Mouse (Mus musculus): Measurements from ENCODE around the gene Tmem140.

Gene Tmem140

DNA sequence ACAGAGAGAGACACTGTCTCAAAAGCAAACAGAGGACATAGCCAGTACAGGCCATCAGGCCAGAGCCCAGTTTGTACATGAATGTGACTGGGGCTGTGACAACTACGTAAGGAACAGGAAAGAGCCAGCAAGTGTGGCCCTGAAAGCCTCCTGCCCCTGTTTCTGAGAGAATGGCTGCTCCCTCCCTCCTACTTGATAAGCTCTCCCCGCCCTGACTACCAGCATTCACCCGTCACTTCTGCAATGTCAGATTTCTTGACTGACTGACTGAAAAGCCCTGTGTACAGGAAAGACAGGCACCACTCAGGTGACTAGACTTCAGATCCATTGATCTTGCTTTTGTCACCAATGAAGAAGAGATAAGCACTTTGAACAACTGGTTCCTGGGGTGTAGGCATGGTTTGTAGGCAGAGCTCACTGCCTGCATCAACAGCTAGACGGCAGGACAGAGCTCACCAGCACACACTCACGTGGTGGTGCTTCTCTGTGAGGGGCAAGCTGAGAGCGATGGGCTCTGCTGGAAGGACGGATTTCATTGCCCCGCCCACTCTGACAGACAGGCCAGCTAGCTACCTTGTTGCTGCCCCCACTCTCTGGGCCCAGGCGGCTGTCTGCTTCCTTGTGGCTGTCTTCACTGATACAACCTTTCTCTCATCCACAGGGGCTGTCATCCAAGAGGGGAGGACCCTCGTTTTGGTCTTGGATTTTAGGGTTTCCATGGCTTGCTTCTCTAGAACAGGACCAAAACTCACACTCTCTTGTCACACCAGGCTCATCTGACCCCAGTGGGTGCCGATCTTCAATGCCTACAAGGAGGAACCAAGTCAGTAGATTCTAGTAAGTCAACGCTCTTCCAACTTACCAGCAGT is 13.3 kb downstream of the Tmem140 start:
- DNase-seq (ENCODE audit: low spot score in 2 of 2): no peak

DNA sequence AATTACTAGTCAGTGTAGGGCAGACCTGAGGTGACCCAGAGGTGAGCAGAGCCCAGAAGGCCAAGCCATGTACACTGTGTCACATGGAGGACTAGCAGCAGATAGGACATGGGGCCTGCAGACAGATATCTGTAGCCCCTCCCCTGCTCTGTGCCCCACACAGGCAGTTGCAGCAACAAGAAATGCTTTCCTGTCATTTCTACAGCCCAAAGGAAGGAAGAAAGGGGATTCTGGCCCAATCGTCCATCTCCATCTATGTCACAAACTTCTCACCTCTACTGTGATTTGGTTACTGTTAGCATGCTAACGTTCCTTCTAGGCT is 13.8 kb downstream of the Tmem140 start:
- DNase-seq (ENCODE audit: low spot score in 2 of 2): no peak

DNA sequence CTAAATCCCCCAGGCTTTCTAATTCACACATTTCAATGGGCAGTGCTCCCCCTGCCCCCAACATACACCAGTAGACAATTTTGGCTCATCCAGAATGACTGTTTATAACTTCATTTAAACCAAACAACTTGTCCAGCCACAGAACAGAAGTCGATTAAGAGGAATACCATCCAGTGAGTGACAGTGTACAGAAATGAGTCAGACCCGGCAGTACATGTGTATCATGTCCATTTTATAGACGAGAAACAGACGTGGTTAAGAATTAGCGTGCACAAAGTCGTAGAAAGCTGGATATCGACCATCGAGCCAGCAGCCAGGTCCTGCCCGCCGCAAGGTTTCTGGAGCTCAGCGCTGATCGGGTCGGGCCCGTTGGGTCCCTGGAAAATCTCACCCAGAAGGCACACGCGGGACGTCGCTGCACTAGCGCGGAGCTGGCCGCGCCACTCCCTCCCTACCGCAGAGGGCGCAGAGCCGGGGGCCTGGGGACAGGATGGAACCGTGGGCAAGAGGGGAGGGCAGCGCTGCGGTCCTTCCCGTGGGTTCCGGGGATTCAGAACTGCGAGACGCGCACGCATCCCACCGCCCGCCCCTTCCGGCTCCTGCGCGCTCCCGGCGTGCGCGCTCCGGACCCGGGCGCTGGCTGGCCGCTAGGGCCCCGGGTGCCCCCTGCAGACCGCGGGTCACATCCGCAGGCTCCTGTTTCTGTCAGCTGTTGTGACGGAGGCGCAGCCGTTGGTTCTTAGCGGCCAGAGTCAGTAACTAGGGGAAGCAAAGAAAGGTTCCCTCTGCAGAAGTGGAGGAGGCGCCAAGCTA is 14.8 kb downstream of the Tmem140 start, which contains the start of gene Cyren:
TSS of gene Cyren (minus strand) at position 552 of the 813 bp plus-strand sequence.
- peak; percentile 95 to 96 for DNase-seq (ENCODE audit: low spot score in 2 of 2)

DNA sequence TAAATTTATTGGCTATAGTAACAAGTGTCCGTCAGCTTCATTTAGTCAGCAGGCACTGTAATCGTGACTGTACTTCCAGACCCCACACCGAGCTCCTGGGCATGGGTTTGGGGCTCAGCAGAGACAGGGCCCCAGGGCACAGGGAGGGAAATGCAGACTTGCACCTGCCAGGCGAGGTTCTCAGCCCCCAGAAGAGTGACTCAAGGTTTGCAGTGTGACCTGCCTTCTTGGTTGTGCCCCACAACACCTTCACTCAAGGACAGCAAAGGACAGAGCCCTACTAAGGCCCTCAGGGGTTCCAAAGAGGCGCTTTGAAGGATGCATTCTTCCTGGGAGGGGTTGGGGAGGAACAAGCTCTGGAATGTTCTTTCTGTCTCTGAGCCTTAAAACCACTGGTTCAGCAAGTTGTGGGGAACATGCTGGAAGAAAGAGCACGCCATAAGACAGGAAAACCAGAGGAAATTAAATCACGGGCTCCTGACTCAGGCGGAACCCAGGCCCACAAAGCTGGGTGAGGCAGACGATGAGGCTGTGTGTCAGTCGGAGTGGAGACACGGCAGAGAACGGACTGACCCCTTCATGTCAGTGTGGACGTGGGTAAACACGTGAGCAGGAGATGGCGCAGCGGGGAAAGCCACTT is 16.3 kb downstream of the Tmem140 start:
- DNase-seq (ENCODE audit: low spot score in 2 of 2): no peak

DNA sequence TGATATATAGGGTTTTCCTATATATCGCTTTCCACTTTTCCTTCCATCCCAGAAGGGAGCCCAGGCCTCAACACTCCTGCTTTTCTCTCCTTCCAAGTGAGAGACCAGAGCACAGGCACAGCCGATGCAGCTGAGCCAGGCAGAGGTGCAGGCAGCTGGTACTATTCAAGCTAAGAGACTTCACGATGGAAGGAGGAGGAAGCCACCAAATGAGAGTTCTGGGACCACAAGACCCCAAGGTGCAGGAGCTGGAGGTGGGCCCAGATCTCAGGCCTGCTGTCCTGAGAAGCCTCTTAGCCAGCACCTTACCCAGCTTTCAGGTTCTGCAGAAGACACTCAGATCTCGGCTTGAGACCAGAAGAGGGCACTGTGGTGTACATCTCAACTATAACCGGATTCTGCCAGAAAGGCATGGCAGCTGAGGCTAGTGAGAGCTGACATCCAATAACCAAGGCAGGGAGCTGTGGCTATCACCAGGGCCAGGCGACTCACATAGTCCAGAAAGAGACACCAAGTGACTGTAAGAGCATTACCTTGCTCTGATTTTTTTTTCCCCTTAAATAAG is 17.0 kb downstream of the Tmem140 start:
- DNase-seq (ENCODE audit: low spot score in 2 of 2): no peak

DNA sequence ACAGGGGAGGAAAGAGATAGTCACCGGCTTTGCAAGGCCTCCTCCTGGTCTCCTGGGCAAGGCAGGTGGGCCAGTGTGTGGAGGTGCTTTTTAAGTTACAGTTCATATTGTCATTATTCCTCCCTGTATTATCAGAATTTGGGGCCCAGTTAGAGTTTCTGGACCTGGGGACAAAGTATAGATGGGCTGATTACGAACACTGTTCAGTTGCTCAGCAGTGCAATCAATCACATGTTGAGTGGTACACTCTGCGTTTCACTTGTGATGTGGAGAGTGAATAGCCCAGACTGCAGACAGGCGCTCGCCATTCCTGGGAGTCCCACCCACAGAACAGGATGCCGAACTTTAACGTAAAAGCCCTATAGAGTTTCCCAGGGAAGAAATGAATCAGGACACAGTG is 21.8 kb downstream of the Tmem140 start:
- DNase-seq (ENCODE audit: low spot score in 2 of 2): no peak

DNA sequence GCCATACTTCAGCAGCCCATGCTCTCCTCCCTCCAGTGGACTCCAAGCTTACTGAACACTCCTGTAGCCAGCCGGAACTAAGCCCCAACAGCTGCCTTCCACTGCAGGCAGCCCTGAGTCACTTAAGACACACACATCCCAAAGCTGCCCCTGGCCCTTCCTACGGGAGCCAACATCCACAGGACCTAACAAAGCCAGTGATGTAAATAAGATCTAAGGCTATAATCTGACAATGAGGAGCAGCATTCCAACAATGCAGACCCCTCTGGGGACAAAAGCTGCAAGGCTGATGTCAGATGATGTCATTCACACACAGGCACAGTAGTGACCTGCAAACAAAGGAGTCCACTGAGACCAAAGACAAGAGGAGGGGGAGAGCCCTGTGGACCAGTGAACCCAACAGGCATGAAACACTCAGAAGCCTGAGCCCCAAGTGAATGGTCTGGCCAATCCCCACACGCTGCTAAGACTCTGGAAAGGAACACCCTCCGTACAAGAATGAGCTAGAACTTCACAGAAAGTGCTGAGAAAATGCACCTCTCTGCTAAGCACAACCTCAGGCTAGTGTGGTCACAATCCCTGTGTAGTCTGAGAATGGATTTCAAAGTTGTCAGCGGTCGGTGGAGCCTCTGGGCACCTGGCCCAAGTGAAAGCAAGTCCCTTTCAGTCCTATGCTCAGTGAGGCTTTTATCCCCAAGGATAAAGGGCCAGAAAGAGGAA is 24.3 kb downstream of the Tmem140 start:
- no peak for DNase-seq (ENCODE audit: low spot score in 2 of 2)

DNA sequence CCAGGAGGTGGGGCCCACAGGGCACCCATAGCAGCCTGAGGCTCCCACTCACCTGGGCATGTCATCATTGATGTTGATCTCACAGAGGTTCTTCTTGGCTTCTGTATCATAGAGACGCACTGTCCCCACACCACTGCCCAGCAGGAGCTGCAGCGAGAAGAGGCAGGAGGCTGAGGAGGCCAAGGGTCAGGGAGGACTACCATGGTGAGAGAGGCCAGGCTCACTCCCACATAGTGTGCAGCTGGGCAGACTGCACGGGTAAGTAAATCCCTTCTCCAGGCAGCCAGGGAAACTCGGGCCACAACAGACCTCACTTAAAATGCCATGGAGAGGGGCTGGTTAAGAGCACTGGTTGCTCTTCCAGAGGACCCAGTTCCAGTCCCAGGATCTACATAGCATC is 26.2 kb downstream of the Tmem140 start:
- no peak for DNase-seq (ENCODE audit: low spot score in 2 of 2)

DNA sequence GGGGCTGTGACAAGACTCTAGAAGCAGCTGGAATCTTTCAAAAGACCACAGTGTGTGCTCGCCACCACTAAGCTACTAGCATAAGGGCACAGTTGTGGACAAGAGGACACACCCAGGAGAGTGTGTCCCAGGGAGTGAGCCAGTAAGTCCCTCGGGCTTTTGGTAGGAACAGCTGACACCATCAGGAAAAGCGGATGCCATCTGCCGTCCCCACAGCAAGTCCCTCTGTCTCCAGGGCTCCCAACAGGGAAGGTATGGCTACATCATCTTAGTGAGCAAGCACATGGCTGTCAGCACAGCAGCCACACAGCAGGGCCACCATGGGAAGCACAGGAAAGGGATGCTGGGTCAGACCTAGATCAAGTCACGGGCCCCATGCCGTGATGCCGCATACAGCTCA is 32.6 kb downstream of the Tmem140 start:
- no peak for DNase-seq (ENCODE audit: low spot score in 2 of 2)

DNA sequence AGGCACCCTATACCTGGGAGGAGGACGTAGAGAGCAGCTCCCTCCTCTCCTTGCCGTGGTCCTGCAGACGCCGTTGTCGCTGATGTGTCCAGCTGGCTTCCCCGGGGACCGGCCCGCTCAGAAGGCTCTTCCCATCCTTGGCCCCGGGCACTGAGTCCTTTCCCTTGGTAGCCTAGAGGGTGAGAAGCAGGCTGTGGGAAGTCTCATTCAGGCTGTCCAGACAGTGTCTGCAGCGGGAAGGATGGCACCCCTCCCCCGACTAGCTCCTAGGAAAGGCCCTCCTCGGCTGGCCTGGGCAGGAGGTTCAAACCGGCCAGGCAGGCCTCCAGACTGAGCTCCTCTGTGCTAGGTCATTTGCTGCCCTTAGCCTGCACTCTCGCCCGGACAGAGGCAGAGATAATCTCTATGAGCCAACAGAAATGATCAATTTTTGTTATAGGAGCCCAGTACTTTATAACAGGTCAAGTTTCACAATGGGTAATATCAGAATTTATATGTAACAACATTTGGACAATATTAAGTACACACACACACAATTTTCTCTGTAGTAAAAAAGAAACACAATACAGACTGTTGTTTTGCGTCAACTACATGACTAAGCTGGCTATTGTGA is 33.3 kb downstream of the Tmem140 start:
- no peak for DNase-seq (ENCODE audit: low spot score in 2 of 2)

DNA sequence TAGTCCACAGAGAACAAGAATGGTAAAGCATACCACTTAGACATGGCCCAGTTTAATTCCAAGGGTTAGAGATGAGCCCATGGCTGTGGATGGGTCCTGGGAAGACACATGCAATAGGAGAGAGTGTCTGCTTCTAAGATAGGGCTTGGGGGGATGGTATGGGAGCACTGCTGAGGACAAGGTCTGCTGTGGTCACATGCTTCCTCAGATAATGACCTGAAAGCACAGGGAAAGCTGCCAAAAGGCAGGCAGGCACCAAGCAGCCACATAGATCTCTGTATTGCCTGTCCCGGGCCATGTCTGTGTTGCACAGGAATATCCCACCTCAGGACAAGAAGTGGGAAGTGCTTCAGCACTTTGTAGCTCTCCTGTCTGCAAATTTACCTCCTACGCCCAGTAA is 36.2 kb downstream of the Tmem140 start:
- DNase-seq (ENCODE audit: low spot score in 2 of 2): no peak

DNA sequence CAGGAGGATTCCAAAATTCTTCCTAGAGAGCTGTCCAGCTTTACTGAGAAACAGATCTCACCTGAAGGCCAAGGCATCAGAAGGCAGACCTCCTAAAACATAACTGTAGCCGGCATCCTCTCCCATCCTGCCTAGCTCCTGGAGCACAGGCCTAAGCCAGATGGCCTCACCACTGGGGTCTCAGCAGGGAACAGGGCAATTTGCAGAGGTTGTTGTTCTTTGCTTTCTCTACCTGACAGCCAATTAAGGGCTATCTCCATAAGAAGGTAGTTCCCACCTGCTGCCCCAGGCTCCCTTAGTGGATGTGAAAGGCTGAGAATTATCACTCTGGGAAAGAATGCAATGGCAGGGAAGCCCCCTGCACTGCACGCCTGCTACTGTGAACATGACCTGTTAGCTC is 38.0 kb downstream of the Tmem140 start:
- DNase-seq (ENCODE audit: low spot score in 2 of 2): no peak

DNA sequence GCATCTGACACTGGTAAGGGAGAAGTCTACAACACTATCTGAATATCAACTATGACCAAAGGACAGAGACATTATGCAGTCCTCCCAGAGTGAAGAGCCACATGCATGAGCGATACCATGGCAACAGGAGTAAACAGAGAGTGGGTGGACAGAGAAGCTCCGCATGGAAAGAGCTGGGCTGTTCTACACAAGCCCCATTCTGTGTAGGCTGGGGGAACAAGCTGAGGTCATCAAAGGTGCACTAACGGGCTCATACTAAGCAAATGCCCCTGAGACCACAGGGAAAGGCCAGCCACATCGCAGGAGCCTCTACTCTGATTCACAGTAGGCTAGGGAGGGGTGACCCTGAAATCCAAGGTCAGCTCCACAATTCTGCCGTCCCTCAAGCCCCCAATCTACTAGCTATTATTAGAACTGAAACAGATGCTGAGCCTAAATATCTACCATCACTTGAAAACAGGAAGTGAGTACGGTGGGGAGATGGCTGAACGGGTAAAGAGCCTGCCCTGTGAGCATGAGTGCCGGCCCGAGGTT is 39.0 kb downstream of the Tmem140 start:
- DNase-seq (ENCODE audit: low spot score in 2 of 2): no peak

DNA sequence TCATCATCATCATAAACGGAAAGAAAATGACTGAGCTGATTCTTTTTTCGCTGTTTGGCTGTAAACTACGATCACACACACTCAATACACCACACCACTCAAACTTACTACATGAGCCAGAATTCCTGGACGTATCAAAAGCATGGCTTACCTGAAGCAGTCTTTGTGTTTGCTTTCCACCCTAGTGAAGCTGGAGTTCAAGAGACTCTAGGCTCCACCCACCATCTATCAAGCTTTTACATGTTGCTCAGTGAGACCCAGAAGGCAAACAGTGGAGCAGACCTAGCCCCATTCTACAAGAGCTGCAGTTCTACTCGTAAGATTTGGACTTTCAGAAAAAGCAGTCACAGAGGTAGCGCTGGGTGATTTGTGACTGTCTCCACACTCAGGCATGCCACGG is 39.6 kb downstream of the Tmem140 start:
- DNase-seq (ENCODE audit: low spot score in 2 of 2): no peak

DNA sequence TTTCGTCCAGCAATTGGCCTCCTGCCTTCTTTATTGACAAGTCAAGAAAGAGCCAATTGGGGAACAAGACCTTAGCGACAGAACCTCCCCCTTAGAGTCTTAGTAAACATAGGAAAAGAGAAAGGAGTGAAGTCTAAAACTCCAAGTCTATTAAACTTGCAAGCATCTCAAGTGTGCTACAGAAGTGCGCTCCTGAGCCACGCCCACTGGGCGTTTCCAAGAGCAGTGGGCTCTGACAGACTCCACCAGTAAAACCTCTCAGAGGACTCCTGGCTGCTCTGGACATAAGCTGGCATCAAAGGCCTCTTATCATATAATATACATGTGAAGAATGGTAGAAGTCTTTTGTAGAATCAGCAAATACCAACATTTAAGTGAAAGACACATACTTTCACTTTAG is 40.5 kb downstream of the Tmem140 start:
- no peak for DNase-seq (ENCODE audit: low spot score in 2 of 2)

DNA sequence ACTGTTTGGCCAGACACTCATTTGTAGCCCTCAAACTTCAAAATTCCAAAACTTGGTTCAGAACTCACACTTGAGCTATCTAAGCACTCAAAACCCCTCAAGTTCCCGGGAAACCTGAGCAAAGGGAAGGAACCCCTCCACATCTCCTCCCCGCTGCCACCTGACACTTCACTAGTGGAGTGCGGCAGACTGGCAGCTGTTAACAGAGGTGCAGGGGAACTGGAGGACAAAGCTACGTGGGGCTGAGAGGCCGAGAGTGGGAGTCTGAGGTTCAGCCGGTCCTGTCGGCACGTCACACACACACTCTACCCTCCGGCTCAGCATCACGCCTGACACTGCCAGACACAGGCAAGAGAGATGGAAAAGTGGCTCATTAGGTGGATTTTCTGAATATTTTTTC is 40.9 kb downstream of the Tmem140 start:
- DNase-seq (ENCODE audit: low spot score in 2 of 2): no peak

DNA sequence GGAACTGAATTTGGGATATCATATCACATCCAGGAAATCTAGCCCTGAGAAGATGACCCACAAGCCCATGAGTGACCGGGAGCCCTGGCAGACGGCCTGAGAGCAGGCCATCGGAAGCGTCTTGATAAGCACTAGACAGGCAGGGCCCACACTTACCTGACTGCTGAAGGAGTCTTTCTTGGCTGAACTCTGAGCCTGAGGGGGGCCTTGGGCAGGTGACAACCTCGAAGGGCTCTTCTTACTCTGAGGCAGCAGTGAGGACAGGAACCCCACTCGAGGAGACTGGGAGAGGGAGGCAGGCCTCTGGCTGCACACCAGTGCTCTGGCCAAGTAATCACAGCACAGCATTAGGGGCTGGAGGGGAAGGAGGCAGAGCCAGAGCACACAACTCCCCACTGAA is 41.4 kb downstream of the Tmem140 start:
- no peak for DNase-seq (ENCODE audit: low spot score in 2 of 2)

DNA sequence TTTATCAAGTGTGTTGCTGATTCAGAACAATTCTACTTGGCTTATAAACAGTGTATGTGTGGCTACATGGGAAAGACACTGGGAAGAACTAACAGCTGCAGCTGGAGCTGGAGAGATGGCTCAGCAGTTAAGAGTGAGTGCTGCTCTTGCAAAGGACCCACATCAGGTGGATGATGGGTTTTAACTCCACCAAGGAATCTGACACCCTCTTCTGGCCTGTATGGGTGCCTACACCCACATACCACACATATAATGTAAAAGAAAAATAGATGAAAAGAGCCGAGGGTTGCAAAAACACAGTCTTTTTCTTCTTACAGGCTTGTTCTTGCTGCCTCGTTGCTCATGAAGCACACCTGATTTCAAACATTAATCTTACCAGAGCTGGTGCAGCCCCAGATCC is 43.2 kb downstream of the Tmem140 start:
- DNase-seq (ENCODE audit: low spot score in 2 of 2): no peak

DNA sequence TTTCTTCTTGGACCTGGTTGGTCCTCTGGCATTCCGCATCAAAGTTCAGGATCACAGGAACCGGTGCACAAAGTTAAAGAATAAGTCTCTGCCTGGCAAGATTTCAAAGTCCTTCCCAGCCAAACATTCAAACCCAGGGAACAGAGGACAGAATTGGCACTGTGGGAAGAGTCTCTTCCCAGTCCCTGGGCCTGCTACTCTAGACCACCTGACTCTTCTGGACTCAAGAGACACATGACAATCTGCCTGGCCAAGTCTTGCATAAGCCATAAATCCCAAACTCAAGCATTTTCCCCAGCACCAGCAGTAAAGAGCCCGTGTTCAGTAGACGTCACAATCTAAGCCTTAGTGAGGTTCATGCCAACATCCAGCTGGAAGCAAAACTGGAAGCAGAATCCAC is 43.7 kb downstream of the Tmem140 start:
- peak; percentile 43 to 54 for DNase-seq (ENCODE audit: low spot score in 2 of 2)

DNA sequence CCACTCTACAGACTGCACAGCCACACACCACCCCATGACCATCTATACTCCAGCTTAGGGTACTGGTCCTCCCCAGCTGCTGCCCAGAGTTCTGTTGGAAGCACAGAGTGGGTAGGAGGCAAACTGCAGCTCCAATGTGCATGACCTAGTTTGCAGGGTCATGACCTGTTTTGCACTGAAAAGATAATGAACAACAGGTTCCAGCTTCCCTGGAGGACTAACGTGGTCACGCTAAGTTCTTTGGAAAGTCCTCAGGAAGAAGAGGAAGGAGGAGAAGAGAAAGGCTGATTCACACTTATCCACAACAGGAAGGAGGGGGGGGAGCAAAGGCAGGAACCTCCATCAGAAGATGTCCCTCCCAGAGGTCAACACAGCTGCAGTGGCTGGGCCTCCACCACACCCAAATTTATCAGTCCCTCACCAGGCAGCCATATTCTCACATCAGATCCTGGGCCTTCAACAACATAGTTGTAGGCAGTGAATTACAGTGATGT is 44.2 kb downstream of the Tmem140 start:
- DNase-seq (ENCODE audit: low spot score in 2 of 2): peak; percentile 32 to 34

Data from heart, adult 9 months (tissue).